Mouse (Mus musculus) embryonic facial prominence, embryonic 11.5 days (tissue): ENCODE measurements around the gene Cxcr3. TPM values are rescaled to one million over a fixed set of nuclear protein-coding genes. Genes with fewer than 3 reads are reported as not detected.

ENCODE experiments used
- ATAC-seq: fragments of 200-750 bp; cut with Nextera tagmentation; replicated peaks from 2 replicates; pipeline ENCODE4 v1.8.0; 2017; ENCODE audit warnings: low read depth; ENCODE audit not compliant: insufficient number of reproducible peaks, low FRiP score, low TSS enrichment
- DNase-seq: peaks from one replicate; pipeline ENCODE4 v3.0.0-alpha.2; 2015; ENCODE audit warnings: low spot score
- H3K27ac ChIP-seq: fragments of 300-500 bp; sonication (generic); replicated peaks from 2 replicates; pipeline ENCODE4 v1.5.1; 2014; ENCODE audit warnings: mild to moderate bottlenecking, low read depth, low read length, control low read depth
- H3K27me3 ChIP-seq: fragments of 300-500 bp; sonication (generic); 2 replicates; pipeline ENCODE4 v1.6.1; 2014; ENCODE audit warnings: mild to moderate bottlenecking, low read length, moderate library complexity, mixed read lengths; ENCODE audit not compliant: control insufficient read depth, insufficient read depth
- H3K36me3 ChIP-seq: fragments of 300-500 bp; sonication (generic); replicated peaks from 2 replicates; pipeline ENCODE4 v1.6.1; 2014; ENCODE audit warnings: low read depth, mild to moderate bottlenecking, low read length, moderate library complexity, mixed read lengths; ENCODE audit not compliant: control insufficient read depth, insufficient read depth
- H3K4me1 ChIP-seq: fragments of 300-500 bp; sonication (generic); 2 replicates; pipeline ENCODE4 v1.6.1; 2014; ENCODE audit warnings: low read length, mixed read lengths; ENCODE audit not compliant: control insufficient read depth, insufficient read depth
- H3K4me2 ChIP-seq: fragments of 300-500 bp; sonication (generic); 2 replicates; pipeline ENCODE4 v1.6.1; 2014; ENCODE audit warnings: low read depth, mild to moderate bottlenecking, control low read depth, low read length, moderate library complexity
- H3K4me3 ChIP-seq: fragments of 300-500 bp; sonication (generic); 2 replicates; pipeline ENCODE4 v1.5.1; 2014; ENCODE audit warnings: low read depth, low read length, control low read depth
- H3K9ac ChIP-seq: fragments of 300-500 bp; sonication (generic); replicated peaks from 2 replicates; pipeline ENCODE4 v1.6.1; 2014; ENCODE audit warnings: mild to moderate bottlenecking, control low read depth, low read length
- H3K9me3 ChIP-seq: fragments of 300-500 bp; sonication (generic); replicated peaks from 2 replicates; pipeline ENCODE4 v1.6.1; 2016; ENCODE audit warnings: mild to moderate bottlenecking, low read length, inconsistent platforms, mixed read lengths; ENCODE audit not compliant: control insufficient read depth
- WGBS: fragments of 180-500 bp; shearing (Covaris S2); extraction: QIAGEN DNeasy Blood & Tissue Kit; methylation state at CpG from one replicate; pipeline ENCODE4 v1.1.7; 2014; 5-methylcytosine and 5-hydroxymethylcytosine counted together
- polyA plus RNA-seq: library from polyadenylated mRNA; unstranded; fragments of >200 nt; fragmentation: Nextera tagmentation; extraction: Ambion mirVana; gene quantifications from 2 replicates; pipeline ENCODE4 v1.2.1, GENCODE M21; 2014

The Cxcr3 gene
- polyA plus RNA-seq, 1 experiment from 2014 or later, result 0.43 TPM

GRCm38 (mm10) chrX:101720401-101720800 lies 13.7 kb downstream of the Cxcr3 start:
- H3K9ac ChIP-seq, result no peak overlapping the region
- ATAC-seq, result no peak
- no peak for DNase-seq
- H3K27me3 ChIP-seq, result no peaks in the 10 kb centered on the region
- 63% methylated on average over 1 of the region's 1 CpGs for WGBS
- no peaks in the 10 kb centered on the region for H3K4me1 ChIP-seq
- H3K9me3 ChIP-seq, result no peaks in the 10 kb centered on the region
- H3K4me3 ChIP-seq, result no peak overlapping the region
- H3K4me2 ChIP-seq, result no peak overlapping the region
- no peak overlapping the region for H3K27ac ChIP-seq
- no peaks in the 10 kb centered on the region for H3K36me3 ChIP-seq

- Histone ChIP-seq H3K4me3 (no peak overlapping the region), H3K9ac (no peak overlapping the region), H3K4me1 (no peaks in the 10 kb centered on the region), H3K36me3 (no peaks in the 10 kb centered on the region), H3K27me3 (no peaks in the 10 kb centered on the region), H3K27ac (no peak overlapping the region), H3K4me2 (no peak overlapping the region), H3K9me3 (no peaks in the 10 kb centered on the region)
- ATAC-seq, result no peak
- WGBS, result 82% methylated on average over 7 of the region's 7 CpGs
- DNase-seq, result no peak
Measured at GRCm38 (mm10) chrX:101705111-101705510, 29.0 kb downstream of the Cxcr3 start.

- no peaks in the 10 kb centered on the region for H3K4me1 ChIP-seq
- H3K4me3 ChIP-seq, result no peak overlapping the region
- 0 out of 2 replicates have a peak, but pooled peaks cover 3% of the 10 kb centered on the region for H3K9me3 ChIP-seq
- ATAC-seq (no peak), DNase-seq (no peak)
- H3K27ac ChIP-seq, result no peak overlapping the region
- WGBS, result 61% methylated on average over 23 of the region's 23 CpGs
- H3K27me3 ChIP-seq, result no peaks in the 10 kb centered on the region
- no peak overlapping the region for H3K4me2 ChIP-seq
- no peak overlapping the region for H3K9ac ChIP-seq
- no peaks in the 10 kb centered on the region for H3K36me3 ChIP-seq
Measured at GRCm38 (mm10) chrX:101698232-101698631, 35.8 kb downstream of the Cxcr3 start.

- H3K9ac ChIP-seq, result no peak overlapping the region
- no peaks in the 10 kb centered on the region for H3K4me1 ChIP-seq
- H3K36me3 ChIP-seq, result no peaks in the 10 kb centered on the region
- H3K27ac ChIP-seq, result no peak overlapping the region
- no peak for DNase-seq
- H3K9me3 ChIP-seq, result 0 out of 2 replicates have a peak, but pooled peaks cover 3% of the 10 kb centered on the region
- ATAC-seq, result no peak
- H3K27me3 ChIP-seq, result no peaks in the 10 kb centered on the region
- H3K4me2 ChIP-seq, result no peak overlapping the region
- WGBS, result 71% methylated on average over 45 of the region's 54 CpGs
- no peak overlapping the region for H3K4me3 ChIP-seq
Measured at GRCm38 (mm10) chrX:101697537-101697936, 36.5 kb downstream of the Cxcr3 start.

GRCm38 (mm10) chrX:101695686-101696085 lies 38.4 kb downstream of the Cxcr3 start:
- ATAC-seq (no peak), DNase-seq (no peak)
- no peak overlapping the region for H3K4me2 ChIP-seq
- no peak overlapping the region for H3K27ac ChIP-seq
- H3K36me3 ChIP-seq, result no peaks in the 10 kb centered on the region
- no peaks in the 10 kb centered on the region for H3K27me3 ChIP-seq
- 0 out of 2 replicates have a peak, but pooled peaks cover 3% of the 10 kb centered on the region for H3K9me3 ChIP-seq
- no peak overlapping the region for H3K4me3 ChIP-seq
- 92% methylated on average over 27 of the region's 27 CpGs for WGBS
- H3K4me1 ChIP-seq, result no peaks in the 10 kb centered on the region
- H3K9ac ChIP-seq, result no peak overlapping the region

Other genes starting within 250 kb of the Cxcr3 start
- gene Taf1, start 201.5 kb downstream of the Cxcr3 start, polyA plus RNA-seq, result 20.4 and 21.8 TPM in 2 replicates
- gene Ogt, start 94.2 kb downstream of the Cxcr3 start, polyA plus RNA-seq, result 225 and 231 TPM in 2 replicates
- gene Gm4779, start 60.2 kb upstream of the Cxcr3 start, polyA plus RNA-seq, result not detected in 2 replicates
- gene 8030474K03Rik, start 60.4 kb upstream of the Cxcr3 start, polyA plus RNA-seq, result 0.14 TPM in 1 of 2 replicates, not detected in the other
- gene Nhsl2, start 115.1 kb upstream of the Cxcr3 start, polyA plus RNA-seq, result 14.8 and 16.2 TPM in 2 replicates